13 mouse cellular contexts compared by ENCODE assay signal in the genomic region with DNA sequence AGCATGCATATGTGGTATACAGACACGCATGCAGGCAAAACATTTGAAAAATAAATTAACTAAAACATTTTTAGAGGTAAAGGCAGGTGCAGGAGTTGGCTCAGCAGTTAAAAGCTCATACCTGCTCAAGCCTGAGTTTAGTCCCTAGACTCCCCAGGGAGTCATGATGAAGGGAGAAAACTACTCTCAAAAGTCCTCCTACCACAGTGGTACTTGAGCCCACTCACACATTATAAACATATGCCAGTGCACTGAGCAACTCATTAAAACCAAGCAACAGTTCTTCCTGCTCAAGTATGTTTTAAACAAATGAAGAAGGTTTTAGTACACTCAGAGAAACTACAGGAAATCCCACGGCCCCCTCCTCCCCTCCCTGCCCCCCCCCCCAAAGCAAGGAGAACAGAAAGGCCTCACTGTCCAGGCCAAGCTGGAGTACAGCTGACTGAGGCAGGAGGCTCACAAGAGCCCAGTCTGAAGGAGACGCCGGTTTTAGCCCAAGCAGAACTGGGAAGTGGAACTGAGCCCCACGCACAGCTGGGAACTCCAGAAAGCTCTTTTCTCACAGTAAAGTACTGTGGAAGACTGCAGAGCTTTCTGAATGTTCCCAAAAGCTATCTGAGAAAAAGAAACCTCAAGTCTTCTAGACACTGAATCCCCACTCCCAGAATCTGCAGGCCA. TPM values are rescaled to one million over a fixed set of nuclear protein-coding genes. Genes with fewer than 3 reads are reported as not detected.
DNase-seq lines count a peak whose midpoint lies in the region; ATAC-seq and TF ChIP-seq lines count a peak whose summit lies in the region.
"Had no signal": no experiment of that assay in that cellular context is flagged by ENCODE, and none has a peak within 500 bp of the region (broad histone marks: within the 10 kb centered on the region; RNA-seq: fewer than 3 reads in every experiment).

No protein-coding gene starts in this region.

- no peaks in the 10 kb centered on the region for H3K9me3 ChIP-seq in heart, postnatal 0 days (replicated peaks; ENCODE audit: control insufficient read depth, low read length)
- no peaks in the 10 kb centered on the region for H3K9me3 ChIP-seq in midbrain, postnatal 0 days (ENCODE audit: low read length)
- 0 out of 2 replicates have a peak, but pooled peaks cover 2% of the 10 kb centered on the region for H3K9me3 ChIP-seq in midbrain, embryonic 10.5 days (replicated peaks)

- no peak overlapping the region for H3K4me2 ChIP-seq in heart, postnatal 0 days (ENCODE audit: low read depth, low read length)
- H3K4me2 ChIP-seq in midbrain, postnatal 0 days (ENCODE audit: low read depth, low read length, poor library complexity, severe bottlenecking), result no peak overlapping the region
- H3K4me2 ChIP-seq: midbrain, embryonic 13.5 days had no signal

- H3K27me3 ChIP-seq in heart, postnatal 0 days (ENCODE audit: control insufficient read depth, insufficient read depth, low read length), result no peaks in the 10 kb centered on the region
- H3K27me3 ChIP-seq in midbrain, postnatal 0 days (ENCODE audit: insufficient read depth, low read length), result no peaks in the 10 kb centered on the region
- H3K27me3 ChIP-seq in midbrain, embryonic 10.5 days (ENCODE audit: low read depth, poor library complexity, severe bottlenecking), result no peaks in the 10 kb centered on the region
- H3K27me3 ChIP-seq: midbrain, embryonic 13.5 days had no signal

- peaks cover 6% of the 10 kb centered on the region; the same call in 1 of the 2 replicates for H3K4me1 ChIP-seq in heart, postnatal 0 days (ENCODE audit: control insufficient read depth, insufficient read depth)
- H3K4me1 ChIP-seq in midbrain, postnatal 0 days (ENCODE audit: insufficient read depth, low read length), result no peaks in the 10 kb centered on the region
- H3K4me1 ChIP-seq in midbrain, embryonic 10.5 days, result no peaks in the 10 kb centered on the region
- peaks cover 13% of the 10 kb centered on the region for H3K4me1 ChIP-seq in bone marrow macrophage, adult 2 months (ENCODE audit: control insufficient read depth, insufficient read depth, low read length)

- 57% methylated on average over 5 of the region's 5 CpGs for WGBS in heart, postnatal 0 days
- 75% methylated on average over 5 of the region's 5 CpGs for WGBS in midbrain, postnatal 0 days
- WGBS in midbrain, embryonic 10.5 days, result 87% methylated on average over 5 of the region's 5 CpGs

- no peaks in the 10 kb centered on the region for H3K36me3 ChIP-seq in heart, postnatal 0 days (replicated peaks; ENCODE audit: control insufficient read depth, insufficient read depth, low read length)
- no peaks in the 10 kb centered on the region for H3K36me3 ChIP-seq in midbrain, postnatal 0 days (ENCODE audit: insufficient read depth, low read length)
- peaks cover 17% of the 10 kb centered on the region for H3K36me3 ChIP-seq in midbrain, embryonic 10.5 days

- intact Hi-C loops in heart, postnatal 25 days (cut with DNase I), result loop anchor here (5.0 kb wide), 1 partner anchor 128 kb away; a partner anchor contains a TSS

- no peak for ATAC-seq in heart, postnatal 0 days (ENCODE audit: insufficient read depth, low read depth)
- 0 out of 2 replicates have a peak, but pooled peaks have one; percentile 52 for ATAC-seq in midbrain, postnatal 0 days (ENCODE audit: low FRiP score)
- peak; percentile 62; the same call in 1 of the 2 replicates for ATAC-seq in monocyte, adult 5-6 weeks (replicated peaks; ENCODE audit: insufficient number of reproducible peaks, low FRiP score, low TSS enrichment, poor library complexity, severe bottlenecking)
- ATAC-seq: midbrain, embryonic 13.5 days had no signal

- no peak for TF ChIP-seq POLR2A in bone marrow macrophage, adult 2 months (IDR thresholded peaks at IDR 0.05; ENCODE audit: borderline replicate concordance, low read depth, low read length)

- H3K9ac ChIP-seq in heart, postnatal 0 days (replicated peaks; ENCODE audit: low read depth, low read length), result no peak overlapping the region
- H3K9ac ChIP-seq in midbrain, postnatal 0 days (replicated peaks; ENCODE audit: low read length, poor library complexity, severe bottlenecking), result no peak overlapping the region
- H3K9ac ChIP-seq: midbrain, embryonic 13.5 days had no signal

- peak overlapping the region; percentile 0; the same call in 1 of the 2 replicates for H3K27ac ChIP-seq in heart, postnatal 0 days (ENCODE audit: low read depth)
- H3K27ac ChIP-seq in midbrain, postnatal 0 days (ENCODE audit: low read depth, low read length), result no peak overlapping the region
- H3K27ac ChIP-seq in midbrain, embryonic 10.5 days (replicated peaks), result no peak overlapping the region
- H3K27ac ChIP-seq in bone marrow macrophage, adult 2 months (ENCODE audit: insufficient read depth, low read depth, low read length), result peak overlapping the region; percentile 35; the same call in 1 of the 2 replicates
- H3K27ac ChIP-seq: midbrain, embryonic 13.5 days had no signal

- TF ChIP-seq EP300 in heart, postnatal 0 days (IDR thresholded peaks at IDR 0.05; ENCODE audit: low read depth), result no peak

- no peak for TF ChIP-seq CTCF in heart, postnatal 0 days (IDR thresholded peaks at IDR 0.05; ENCODE audit: low read depth)
- no peak for TF ChIP-seq CTCF in midbrain, postnatal 0 days (IDR thresholded peaks at IDR 0.05)
- TF ChIP-seq CTCF in bone marrow macrophage, adult 2 months (IDR thresholded peaks at IDR 0.05; ENCODE audit: low read depth, low read length), result no peak

- no peak for DNase-seq in heart, postnatal 0 days (ENCODE audit: low spot score)
- DNase-seq in heart, postnatal 25 days (ENCODE audit: low spot score), result no peak
- DNase-seq in midbrain, postnatal 0 days (ENCODE audit: low spot score), result no peak
- no peak for DNase-seq in midbrain, embryonic 10.5 days (ENCODE audit: low spot score)
- no peak for DNase-seq in adrenal gland, adult (ENCODE audit: inconsistent age in 2 of 2, low spot score in 1 of 2)
- DNase-seq in cerebellum, postnatal 14 days, result no peak
- DNase-seq: cerebellum, postnatal 10 days; kidney, adult 2 months had no signal

- H3K4me3 ChIP-seq in heart, postnatal 0 days (ENCODE audit: low read depth, low read length), result no peak overlapping the region
- H3K4me3 ChIP-seq in midbrain, postnatal 0 days (ENCODE audit: low read depth, low read length), result no peak overlapping the region
- no peak overlapping the region for H3K4me3 ChIP-seq in midbrain, embryonic 10.5 days
- 0 out of 2 replicates have a peak overlapping the region, but pooled peaks have one; percentile 27 for H3K4me3 ChIP-seq in bone marrow macrophage, adult 2 months (ENCODE audit: insufficient read depth, low read length)
- H3K4me3 ChIP-seq: midbrain, embryonic 13.5 days had no signal

RNA-seq across cellular contexts. Expression of a gene that starts 13.2 kb away (rescaled TPM):
- total RNA-seq in heart, postnatal 0 days (2014; rRNA removed; ENCODE audit: low replicate concordance), result 38.1 and 46.2 TPM in 2 replicates
- 49.8 and 53.9 TPM in 2 replicates for polyA plus RNA-seq in heart, postnatal 0 days (2015; fragmentation: Nextera tagmentation; extraction: Ambion mirVana)
- total RNA-seq in heart, postnatal 25 days (2021), result 10 to 100 TPM; 44.2 to 57.7 TPM
- 293 and 335 TPM in 2 replicates for total RNA-seq in midbrain, postnatal 0 days (2014; rRNA removed)
- polyA plus RNA-seq in midbrain, postnatal 0 days (2015; fragmentation: Nextera tagmentation; extraction: Ambion mirVana), result 420 and 425 TPM in 2 replicates
- 198 and 207 TPM in 2 replicates for polyA plus RNA-seq in midbrain, embryonic 10.5 days (2016; fragmentation: Nextera tagmentation; extraction: Ambion mirVana)
- polyA plus RNA-seq in bone marrow macrophage, adult 2 months (2012; ENCODE audit: insufficient read depth, insufficient read length, missing spikeins), result 14.5 and 18.1 TPM in 2 replicates
- total RNA-seq in monocyte, adult 5-6 weeks (2017), result 116 to 146 TPM (median 118 TPM) in 3 replicates

RNA-seq across cellular contexts. Expression of a gene that starts 36.4 kb away (rescaled TPM):
- not detected in 2 replicates for total RNA-seq in heart, postnatal 0 days (2014; rRNA removed; ENCODE audit: low replicate concordance)
- 11.1 TPM in 1 of 2 replicates, not detected in the other for polyA plus RNA-seq in heart, postnatal 0 days (2015; fragmentation: Nextera tagmentation; extraction: Ambion mirVana)
- total RNA-seq in heart, postnatal 25 days (2021), result not detected
- total RNA-seq in midbrain, postnatal 0 days (2014; rRNA removed), result not detected in 2 replicates
- 0.20 TPM in 1 of 2 replicates, not detected in the other for polyA plus RNA-seq in midbrain, postnatal 0 days (2015; fragmentation: Nextera tagmentation; extraction: Ambion mirVana)
- 0.40 TPM in 1 of 2 replicates, not detected in the other for polyA plus RNA-seq in midbrain, embryonic 10.5 days (2016; fragmentation: Nextera tagmentation; extraction: Ambion mirVana)
- polyA plus RNA-seq in bone marrow macrophage, adult 2 months (2012; ENCODE audit: insufficient read depth, insufficient read length, missing spikeins), result not detected in 2 replicates
- not detected in 3 replicates for total RNA-seq in monocyte, adult 5-6 weeks (2017)
- total RNA-seq: adrenal gland, adult 18-20 months; ES-E14 had no signal
- polyA plus RNA-seq: kidney, adult 2 months had no signal

Comparison
In these comparisons a context has a peak if more than half of its experiments do, and no peak if none do; other contexts are left out.
1. H3K27ac ChIP-seq: peak in heart, postnatal 0 days (single experiment) and bone marrow macrophage, adult 2 months (single experiment); none in midbrain, postnatal 0 days (single experiment) and midbrain, embryonic 10.5 days (single experiment).